Mouse (Mus musculus): ENCODE results near the gene Pnma3.
A peak's percentile ranks its signal among the peaks of the same experiment; 100 is the strongest.
"Not testable (repeated sequence)": the region's sequence is repeated elsewhere in the genome, so short reads cannot be mapped to it uniquely, and the experiment has no call there.

Gene Pnma3

GRCm38 (mm10) chrX:73064415-73064793 is at the start of gene Pnma3:
Gene Pnma3 (plus strand): TSS chrX:73064787.
- DNase-seq = no peak

- DNase-seq = no peak
Observed at GRCm38 (mm10) chrX:73037003-73037402, 27.6 kb upstream of the Pnma3 start, which contains the start of gene Pnma5. Gene Pnma5 (minus strand): TSS chrX:73037103.

- no peak for DNase-seq
Observed at GRCm38 (mm10) chrX:73038831-73039230, 25.8 kb upstream of the Pnma3 start.

GRCm38 (mm10) chrX:73039666-73040065 is 24.9 kb upstream of the Pnma3 start:
- DNase-seq = no peak

- DNase-seq = peak; percentile 94
Observed at GRCm38 (mm10) chrX:73053860-73054563, 10.6 kb upstream of the Pnma3 start.

- no peak for DNase-seq
Observed at GRCm38 (mm10) chrX:73061528-73061927, 3.1 kb upstream of the Pnma3 start.

GRCm38 (mm10) chrX:73062323-73062722 is 2.3 kb upstream of the Pnma3 start:
- no peak for DNase-seq

GRCm38 (mm10) chrX:73063512-73064414 is 824 bp upstream of the Pnma3 start:
- DNase-seq = peak; percentile 27

- not testable (repeated sequence) for DNase-seq
Observed at GRCm38 (mm10) chrX:73066765-73067312, 2.3 kb downstream of the Pnma3 start.

GRCm38 (mm10) chrX:73082267-73083055 is 17.9 kb downstream of the Pnma3 start, which contains the start of gene Xlr4a:
Gene Xlr4a (minus strand): TSS chrX:73082478.
- not testable (repeated sequence) for DNase-seq

- DNase-seq = not testable (repeated sequence)
Observed at GRCm38 (mm10) chrX:73096941-73097508, 32.4 kb downstream of the Pnma3 start, which contains the start of gene Xlr3a. Gene Xlr3a (minus strand): TSS chrX:73097095.

GRCm38 (mm10) chrX:73116747-73117146 is 52.2 kb downstream of the Pnma3 start, which contains the start of gene Gm14685:
Gene Gm14685 (plus strand): TSS chrX:73117047.
- DNase-seq = not testable (repeated sequence)
